Mouse (Mus musculus) granulocyte monocyte progenitor cell, adult 5-6 weeks (primary cell): ENCODE measurements around the gene Arv1. TPM values are rescaled to one million over a fixed set of nuclear protein-coding genes. Genes with fewer than 3 reads are reported as not detected.

Source experiments
- total RNA-seq, 2 experiments: library from RNA; stranded (forward) in 1 of 2; stranded (reverse) in 1 of 2; fragments of 200-712, 200-1000 nt in 1 of 2; fragments of >200 nt in 1 of 2; fragmentation: Nextera tagmentation in 1 of 2; gene quantifications; 2 replicates each; pipeline ENCODE4 v1.2.3; 2014 to 2017

Gene Arv1
- total RNA-seq, 2 experiments from 2014 or later, result 5.4 to 7.8 TPM

Other genes with a start within 250 kb of the Arv1 start
- 18.9 and 22.5 TPM in 2 replicates for gene Cog2, start 201.4 kb upstream of the Arv1 start, total RNA-seq (2014; fragmentation: Nextera tagmentation)
- 22.5 and 25.8 TPM in 2 replicates for gene Cog2, start 201.4 kb upstream of the Arv1 start, total RNA-seq (2017)
- gene Agt, start 152.4 kb upstream of the Arv1 start, total RNA-seq (2014; fragmentation: Nextera tagmentation), result not detected in 2 replicates
- not detected in 2 replicates for gene Agt, start 152.4 kb upstream of the Arv1 start, total RNA-seq (2017)
- gene Capn9, start 146.0 kb upstream of the Arv1 start, total RNA-seq (2014; fragmentation: Nextera tagmentation), result not detected in 2 replicates
- gene Capn9, start 146.0 kb upstream of the Arv1 start, total RNA-seq (2017), result not detected in 2 replicates
- 9.6 and 10.7 TPM in 2 replicates for gene 2310022B05Rik, start 58.8 kb upstream of the Arv1 start, total RNA-seq (2014; fragmentation: Nextera tagmentation)
- 1.2 and 1.4 TPM in 2 replicates for gene 2310022B05Rik, start 58.8 kb upstream of the Arv1 start, total RNA-seq (2017)
- gene Ttc13, start 156 bp upstream of the Arv1 start, total RNA-seq (2014; fragmentation: Nextera tagmentation), result 44.3 and 46.4 TPM in 2 replicates
- gene Ttc13, start 156 bp upstream of the Arv1 start, total RNA-seq (2017), result 53.3 and 56.4 TPM in 2 replicates
- gene Fam89a, start 29.7 kb downstream of the Arv1 start, total RNA-seq (2014; fragmentation: Nextera tagmentation), result not detected in 2 replicates
- not detected in 2 replicates for gene Fam89a, start 29.7 kb downstream of the Arv1 start, total RNA-seq (2017)
- not detected in 2 replicates for gene Trim67, start 71.0 kb downstream of the Arv1 start, total RNA-seq (2014; fragmentation: Nextera tagmentation)
- gene Trim67, start 71.0 kb downstream of the Arv1 start, total RNA-seq (2017), result not detected in 2 replicates
- gene Gnpat, start 140.9 kb downstream of the Arv1 start, total RNA-seq (2014; fragmentation: Nextera tagmentation), result 116 and 145 TPM in 2 replicates
- 92.3 and 115 TPM in 2 replicates for gene Gnpat, start 140.9 kb downstream of the Arv1 start, total RNA-seq (2017)
- gene 2810004N23Rik, start 141.0 kb downstream of the Arv1 start, total RNA-seq (2014; fragmentation: Nextera tagmentation), result 46.8 and 49.8 TPM in 2 replicates
- 65.8 and 75.4 TPM in 2 replicates for gene 2810004N23Rik, start 141.0 kb downstream of the Arv1 start, total RNA-seq (2017)
- gene Exoc8, start 175.6 kb downstream of the Arv1 start, total RNA-seq (2014; fragmentation: Nextera tagmentation), result 9.6 and 16.2 TPM in 2 replicates
- 14.7 and 16.0 TPM in 2 replicates for gene Exoc8, start 175.6 kb downstream of the Arv1 start, total RNA-seq (2017)
- gene Sprtn, start 175.7 kb downstream of the Arv1 start, total RNA-seq (2014; fragmentation: Nextera tagmentation), result 18.5 and 18.8 TPM in 2 replicates
- 20.9 and 21.8 TPM in 2 replicates for gene Sprtn, start 175.7 kb downstream of the Arv1 start, total RNA-seq (2017)
- gene Egln1, start 227.2 kb downstream of the Arv1 start, total RNA-seq (2014; fragmentation: Nextera tagmentation), result 24.1 and 24.6 TPM in 2 replicates
- 16.3 and 23.5 TPM in 2 replicates for gene Egln1, start 227.2 kb downstream of the Arv1 start, total RNA-seq (2017)